Mouse (Mus musculus) stomach, embryonic 15.5 days (tissue): Measurements from ENCODE around the gene Endog. TPM values are rescaled to one million over a fixed set of nuclear protein-coding genes. Genes with fewer than 3 reads are reported as not detected.
A peak's percentile ranks its signal among the peaks of the same experiment; 100 is the strongest.
"Not testable (repeated sequence)": the region's sequence is repeated elsewhere in the genome, so short reads cannot be mapped to it uniquely, and the experiment has no call there.

ENCODE experiments used
- ATAC-seq: fragments of 200-750 bp; cut with Nextera tagmentation; 2 replicates; pipeline ENCODE4 v1.8.0; 2017; ENCODE audit warnings: low read depth, moderate number of reproducible peaks, moderate TSS enrichment; ENCODE audit not compliant: insufficient read depth, low FRiP score
- H3K27ac ChIP-seq: fragments of 300-500 bp; sonication (generic); 2 replicates; pipeline ENCODE4 v1.5.1; 2015; ENCODE audit warnings: mild to moderate bottlenecking, inconsistent platforms
- H3K27me3 ChIP-seq: fragments of 300-500 bp; sonication (generic); replicated peaks from 2 replicates; pipeline ENCODE4 v1.6.1; 2015; ENCODE audit warnings: inconsistent platforms
- H3K36me3 ChIP-seq: fragments of 300-500 bp; sonication (generic); 2 replicates; pipeline ENCODE4 v1.6.1; 2015; ENCODE audit warnings: inconsistent platforms
- H3K4me1 ChIP-seq: fragments of 300-500 bp; sonication (generic); 2 replicates; pipeline ENCODE4 v1.6.1; 2015; ENCODE audit warnings: inconsistent platforms
- H3K4me2 ChIP-seq: fragments of 300-500 bp; sonication (generic); 2 replicates; pipeline ENCODE4 v1.6.1; 2015; ENCODE audit warnings: mild to moderate bottlenecking, inconsistent platforms
- H3K4me3 ChIP-seq: fragments of 300-500 bp; sonication (generic); replicated peaks from 2 replicates; pipeline ENCODE4 v1.5.1; 2015; ENCODE audit warnings: inconsistent platforms
- H3K9ac ChIP-seq: fragments of 300-500 bp; sonication (generic); 2 replicates; pipeline ENCODE4 v1.6.1; 2015; ENCODE audit warnings: inconsistent platforms
- H3K9me3 ChIP-seq: fragments of 300-500 bp; sonication (generic); 2 replicates; pipeline ENCODE4 v1.6.1; 2016; ENCODE audit warnings: inconsistent platforms
- WGBS: fragments of 180-500 bp; shearing (Covaris S2); methylation state at CpG from one replicate; pipeline ENCODE4 v1.1.7; 2015; 5-methylcytosine and 5-hydroxymethylcytosine counted together
- polyA plus RNA-seq: library from polyadenylated mRNA; unstranded; fragments of >200 nt; fragmentation: Nextera tagmentation; extraction: Ambion mirVana; gene quantifications from 2 replicates; pipeline ENCODE4 v1.2.1, GENCODE M21; 2015

The Endog gene
- polyA plus RNA-seq, 1 experiment from 2014 or later: 31.5 TPM

DNA sequence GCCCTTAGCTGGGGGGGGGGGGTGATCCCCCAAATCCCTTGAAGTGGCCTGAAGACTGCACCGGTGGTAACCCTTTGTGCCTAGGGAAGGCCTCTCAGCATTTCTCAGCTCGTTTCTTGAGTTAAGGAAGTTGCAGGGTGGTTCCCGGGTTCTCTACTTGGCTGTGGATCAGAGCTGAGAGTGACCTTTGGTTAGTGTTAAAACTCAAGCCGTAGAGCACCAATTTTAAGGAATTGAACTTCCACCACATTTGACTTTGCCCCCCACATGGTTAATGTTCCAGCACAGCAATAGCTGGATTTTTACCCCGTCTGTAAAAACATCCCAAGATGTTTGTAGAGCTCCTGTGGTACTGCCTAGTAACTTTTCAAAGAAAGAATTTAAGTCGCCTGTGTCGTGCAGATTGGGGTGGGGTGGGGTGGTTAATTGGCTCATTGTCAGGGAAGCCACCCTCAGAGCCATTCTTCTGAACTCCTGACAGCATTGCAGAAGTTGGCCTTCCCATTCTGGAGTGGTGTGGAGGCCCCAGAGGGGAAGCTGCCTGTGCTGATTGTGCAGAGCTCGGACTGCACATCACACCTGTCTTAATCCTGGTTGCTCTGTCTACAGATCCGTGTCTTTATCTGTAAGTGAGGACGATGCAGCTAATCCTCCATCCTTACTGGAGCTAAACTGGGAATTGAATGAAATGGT, 36.2 kb upstream of the Endog start:
- Histone ChIP-seq H3K9ac (peak overlapping the region; percentile 87; the same call in 1 of the 2 replicates), H3K4me1 (peaks cover 18% of the 10 kb centered on the region), H3K4me2 (peak overlapping the region; percentile 87), H3K9me3 (no peaks in the 10 kb centered on the region), H3K4me3 (peak overlapping the region; percentile 96), H3K27ac (peak overlapping the region; percentile 80; the same call in 1 of the 2 replicates), H3K27me3 (no peaks in the 10 kb centered on the region), H3K36me3 (peaks cover 8% of the 10 kb centered on the region; the same call in 1 of the 2 replicates)
- 64% methylated on average over 10 of the region's 10 CpGs for WGBS
- no peak for ATAC-seq

DNA sequence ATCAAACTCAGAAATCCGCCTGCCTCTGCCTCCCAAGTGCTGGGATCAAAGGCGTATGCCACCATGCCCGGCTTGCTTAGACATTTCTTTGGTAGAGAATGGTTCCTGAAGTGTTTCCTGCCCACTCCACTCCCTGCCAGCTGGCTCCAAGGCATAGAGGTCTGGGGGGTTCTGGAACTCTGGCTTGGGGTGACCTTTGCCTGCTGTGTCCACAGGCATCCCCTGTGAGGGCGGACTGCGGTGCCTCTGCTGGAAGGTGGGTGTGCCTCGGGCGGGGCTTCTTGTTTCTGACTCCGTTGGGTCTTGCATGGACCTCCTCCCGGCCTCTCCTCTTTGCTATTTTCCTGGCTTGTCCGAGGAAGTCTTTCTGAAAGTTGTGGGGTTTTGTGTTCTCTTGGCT, 34.8 kb upstream of the Endog start:
- H3K4me3 ChIP-seq: no peak overlapping the region
- no peak for ATAC-seq
- H3K4me2 ChIP-seq: no peak overlapping the region
- no peaks in the 10 kb centered on the region for H3K9me3 ChIP-seq
- 81% methylated on average over 10 of the region's 10 CpGs for WGBS
- peaks cover 17% of the 10 kb centered on the region; the same call in 1 of the 2 replicates for H3K36me3 ChIP-seq
- H3K9ac ChIP-seq: no peak overlapping the region
- H3K4me1 ChIP-seq: peaks cover 18% of the 10 kb centered on the region
- H3K27ac ChIP-seq: no peak overlapping the region
- H3K27me3 ChIP-seq: no peaks in the 10 kb centered on the region

GRCm38 (mm10) chr2:30140021-30140420, 31.3 kb upstream of the Endog start:
- not testable (repeated sequence) for H3K9ac ChIP-seq, H3K4me1 ChIP-seq, H3K27me3 ChIP-seq, H3K27ac ChIP-seq, H3K9me3 ChIP-seq, ATAC-seq, H3K4me3 ChIP-seq, H3K4me2 ChIP-seq
- 79% methylated on average over 4 of the region's 4 CpGs for WGBS
- peaks cover 36% of the 10 kb centered on the region for H3K36me3 ChIP-seq

DNA sequence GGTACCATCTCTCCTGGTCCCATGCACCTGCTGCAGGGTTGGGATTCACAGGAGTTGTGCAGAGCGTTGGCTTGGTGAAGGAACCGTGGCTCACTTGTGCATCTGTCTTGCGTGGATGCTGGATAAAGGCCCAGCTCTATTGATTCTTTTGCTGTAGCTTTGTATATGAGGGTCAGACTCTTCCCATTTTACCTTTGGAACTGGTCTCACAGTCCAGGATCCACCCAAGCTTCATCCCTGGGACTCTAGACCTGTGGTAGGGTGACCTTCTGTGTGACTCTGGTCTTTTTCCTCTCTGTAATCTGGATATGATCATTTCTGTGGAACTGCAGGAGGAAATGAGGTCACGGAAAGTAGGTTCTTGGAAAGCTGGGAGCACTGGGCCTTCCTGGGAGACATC, 26.9 kb upstream of the Endog start:
- no peak for ATAC-seq
- Histone ChIP-seq H3K9ac (no peak overlapping the region), H3K27me3 (no peaks in the 10 kb centered on the region), H3K9me3 (no peaks in the 10 kb centered on the region), H3K36me3 (peaks cover 58% of the 10 kb centered on the region), H3K4me1 (no peaks in the 10 kb centered on the region), H3K27ac (no peak overlapping the region), H3K4me2 (no peak overlapping the region), H3K4me3 (no peak overlapping the region)
- WGBS: 92% methylated on average over 4 of the region's 4 CpGs

GRCm38 (mm10) chr2:30147466-30147865, 23.8 kb upstream of the Endog start:
- Histone ChIP-seq H3K4me3 (no peak overlapping the region), H3K36me3 (peaks cover 56% of the 10 kb centered on the region), H3K9ac (no peak overlapping the region), H3K4me1 (no peaks in the 10 kb centered on the region), H3K9me3 (no peaks in the 10 kb centered on the region), H3K27ac (no peak overlapping the region), H3K27me3 (no peaks in the 10 kb centered on the region), H3K4me2 (no peak overlapping the region)
- 88% methylated on average over 4 of the region's 4 CpGs for WGBS
- no peak for ATAC-seq

- H3K9me3 ChIP-seq: no peaks in the 10 kb centered on the region
- H3K36me3 ChIP-seq: peaks cover 37% of the 10 kb centered on the region
- no peak overlapping the region for H3K27ac ChIP-seq
- 85% methylated on average over 11 of the region's 11 CpGs for WGBS
- H3K4me1 ChIP-seq: no peaks in the 10 kb centered on the region
- no peak overlapping the region for H3K9ac ChIP-seq
- no peak overlapping the region for H3K4me2 ChIP-seq
- ATAC-seq: no peak
- H3K27me3 ChIP-seq: no peaks in the 10 kb centered on the region
- no peak overlapping the region for H3K4me3 ChIP-seq
Observed at GRCm38 (mm10) chr2:30151840-30152239, 19.5 kb upstream of the Endog start.

- WGBS: 79% methylated on average over 8 of the region's 8 CpGs
- peaks cover 29% of the 10 kb centered on the region for H3K36me3 ChIP-seq
Observed at GRCm38 (mm10) chr2:30152616-30153015, 18.7 kb upstream of the Endog start.

DNA sequence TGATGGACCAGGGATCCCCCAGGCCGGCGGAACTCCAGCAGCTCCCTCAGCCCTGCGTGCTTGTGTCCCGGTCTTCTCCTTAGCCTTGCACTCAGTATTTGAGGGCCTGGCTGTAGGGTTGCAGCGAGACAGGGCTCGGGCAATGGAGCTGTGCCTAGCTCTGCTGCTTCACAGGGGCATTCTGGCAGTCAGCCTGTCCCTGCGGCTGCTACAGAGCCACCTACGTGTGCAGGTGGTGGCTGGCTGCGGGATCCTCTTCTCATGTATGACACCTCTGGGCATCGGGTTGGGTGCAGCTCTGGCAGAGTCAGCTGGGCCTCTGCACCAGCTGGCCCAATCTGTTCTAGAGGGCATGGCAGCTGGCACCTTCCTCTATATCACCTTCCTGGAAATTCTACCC, 11.4 kb upstream of the Endog start:
- WGBS: 80% methylated on average over 9 of the region's 10 CpGs
- H3K4me1 ChIP-seq, H3K4me3 ChIP-seq, H3K9me3 ChIP-seq, H3K4me2 ChIP-seq, H3K27me3 ChIP-seq, H3K9ac ChIP-seq, ATAC-seq, H3K27ac ChIP-seq, H3K36me3 ChIP-seq: not testable (repeated sequence)

More at GRCm38 (mm10) chr2:30152616-30153015, 18.7 kb upstream of the Endog start:
- Histone ChIP-seq H3K27ac (no peak overlapping the region), H3K4me3 (no peak overlapping the region), H3K4me2 (no peak overlapping the region), H3K9ac (no peak overlapping the region), H3K27me3 (no peaks in the 10 kb centered on the region), H3K4me1 (no peaks in the 10 kb centered on the region), H3K9me3 (no peaks in the 10 kb centered on the region)
- no peak for ATAC-seq

- H3K9ac ChIP-seq: no peak overlapping the region
- no peak overlapping the region for H3K27ac ChIP-seq
- H3K4me3 ChIP-seq: no peak overlapping the region
- H3K4me1 ChIP-seq: no peaks in the 10 kb centered on the region
- ATAC-seq: no peak
- H3K36me3 ChIP-seq: no peaks in the 10 kb centered on the region
- H3K4me2 ChIP-seq: no peak overlapping the region
- H3K27me3 ChIP-seq: no peaks in the 10 kb centered on the region
- H3K9me3 ChIP-seq: peaks cover 4% of the 10 kb centered on the region; the same call in 1 of the 2 replicates
Observed at GRCm38 (mm10) chr2:30161809-30162208, 9.5 kb upstream of the Endog start.

- ATAC-seq: no peak
- 53% methylated on average over 9 of the region's 9 CpGs for WGBS
- H3K9ac ChIP-seq: no peak overlapping the region
- no peak overlapping the region for H3K4me3 ChIP-seq
- no peak overlapping the region for H3K27ac ChIP-seq
- H3K27me3 ChIP-seq: no peaks in the 10 kb centered on the region
- H3K4me1 ChIP-seq: no peaks in the 10 kb centered on the region
- peaks cover 5% of the 10 kb centered on the region; the same call in 1 of the 2 replicates for H3K9me3 ChIP-seq
- H3K4me2 ChIP-seq: no peak overlapping the region
- no peaks in the 10 kb centered on the region for H3K36me3 ChIP-seq
Observed at GRCm38 (mm10) chr2:30164340-30164932, 6.9 kb upstream of the Endog start.

DNA sequence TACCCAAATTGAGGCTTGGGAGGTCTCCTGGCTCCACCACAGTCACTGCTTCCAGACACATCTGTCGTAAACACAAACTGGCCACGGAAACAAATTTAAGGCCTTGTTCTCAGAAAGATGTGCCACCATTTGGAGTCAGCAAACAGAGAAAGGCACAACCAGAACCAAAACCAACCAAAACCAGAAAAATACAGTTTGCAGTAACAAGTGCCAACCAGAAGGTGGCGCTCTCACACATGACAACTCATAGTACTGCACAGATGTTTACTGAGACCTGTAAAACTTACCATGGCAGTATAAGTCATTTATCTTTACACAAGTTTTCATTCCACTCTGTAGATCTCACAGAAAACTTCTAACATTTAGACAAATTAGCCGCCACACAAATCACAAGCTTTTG, 4.6 kb upstream of the Endog start:
- WGBS: 58% methylated on average over 4 of the region's 4 CpGs
- H3K27ac ChIP-seq: no peak overlapping the region

GRCm38 (mm10) chr2:30171997-30172382, 697 bp downstream of the Endog start:
- Histone ChIP-seq H3K27ac (peak overlapping the region; percentile 84), H3K4me1 (peaks cover 11% of the 10 kb centered on the region), H3K4me2 (peak overlapping the region; percentile 94), H3K4me3 (peak overlapping the region; percentile 68), H3K27me3 (no peaks in the 10 kb centered on the region), H3K36me3 (peaks cover 40% of the 10 kb centered on the region), H3K9me3 (no peaks in the 10 kb centered on the region), H3K9ac (peak overlapping the region; percentile 50)
- ATAC-seq: 0 out of 2 replicates have a peak, but pooled peaks have one; percentile 3
- WGBS: 1% methylated on average over 19 of the region's 19 CpGs

More for the DNA sequence above, 4.6 kb upstream of the Endog start:
- H3K9ac ChIP-seq: no peak overlapping the region
- no peaks in the 10 kb centered on the region for H3K36me3 ChIP-seq
- H3K4me2 ChIP-seq: no peak overlapping the region
- no peak overlapping the region for H3K4me3 ChIP-seq
- H3K9me3 ChIP-seq: peaks cover 5% of the 10 kb centered on the region; the same call in 1 of the 2 replicates
- H3K4me1 ChIP-seq: 0 out of 2 replicates have a peak, but pooled peaks cover 3% of the 10 kb centered on the region
- no peaks in the 10 kb centered on the region for H3K27me3 ChIP-seq
- ATAC-seq: no peak
